Mouse (Mus musculus): ENCODE data around the gene Plcb2.

GRCm38 (mm10) chr2:118677817-118678216 lies 50.4 kb downstream of the Plcb2 start:
- TF ChIP-seq CTCF (IDR thresholded peaks at IDR 0.05 in 2 of 3, conservative IDR thresholded peaks at IDR 0.05 in 1 of 3; ENCODE audit: control insufficient read depth in 1 of 3, insufficient read depth in 1 of 3, low read depth in 2 of 3, low read length in 3 of 3, poor library complexity in 1 of 3, severe bottlenecking in 1 of 3) (no peak), ZNF384 (IDR thresholded peaks at IDR 0.05; ENCODE audit: low read depth, low read length) (no peak), NELFE (IDR thresholded peaks at IDR 0.05; ENCODE audit: low read depth, low read length) (no peak), POLR2A (IDR thresholded peaks at IDR 0.05; ENCODE audit: control insufficient read depth in 1 of 2, insufficient read depth in 1 of 2, low read depth in 1 of 2, low read length in 2 of 2, poor library complexity in 1 of 2) (no peak), GATA1 (IDR thresholded peaks at IDR 0.05; ENCODE audit: low read depth, low read length) (no peak), POLR2AphosphoS2 (IDR thresholded peaks at IDR 0.05; ENCODE audit: low read length) (no peak), RAD21 (IDR thresholded peaks at IDR 0.05; ENCODE audit: low read depth, low read length) (no peak), JUND (IDR thresholded peaks at IDR 0.05; ENCODE audit: low read depth, low read length) (no peak), MAFK (IDR thresholded peaks at IDR 0.05; ENCODE audit: borderline replicate concordance, low read depth, low read length) (no peak), NRF1 (IDR thresholded peaks at IDR 0.05; ENCODE audit: insufficient read depth, low read depth, low read length, poor library complexity, severe bottlenecking) (no peak), MYB (IDR thresholded peaks at IDR 0.05; ENCODE audit: low read depth, low read length) (no peak), TAL1 (IDR thresholded peaks at IDR 0.05; ENCODE audit: low read length) (no peak), USF1 (IDR thresholded peaks at IDR 0.05; ENCODE audit: low read depth, low read length) (no peak), TCF12 (IDR thresholded peaks at IDR 0.05; ENCODE audit: low read depth, low read length) (no peak)

All from MEL (cell line).